Mouse (Mus musculus): ENCODE data around the gene Eif4e2.

GRCm38 (mm10) chr1:87183998-87184750, 29.5 kb upstream of the Eif4e2 start:
- TF ChIP-seq POLR2A (IDR thresholded peaks at IDR 0.05; ENCODE audit: borderline replicate concordance, extremely low read depth, low read depth, low read length) (no peak), CTCF (IDR thresholded peaks at IDR 0.05; ENCODE audit: insufficient read depth, low read length) (no peak)
